Mouse (Mus musculus) layer of hippocampus, adult 2 months (tissue): ENCODE measurements around the gene Cd276. TPM values are rescaled to one million over a fixed set of nuclear protein-coding genes. Genes with fewer than 3 reads are reported as not detected.
"Not testable (repeated sequence)": the region's sequence is repeated elsewhere in the genome, so short reads cannot be mapped to it uniquely, and the experiment has no call there.

Experiments
- DNase-seq, 2 experiments: peaks; one replicate each; pipeline ENCODE4 v3.0.0; 2022; ENCODE audit warnings: low spot score in 2 of 2
- H3K27ac ChIP-seq: fragments of 200-600 bp; 2 replicates; pipeline ENCODE4 v1.8.1; 2022
- H3K4me3 ChIP-seq: fragments of 200-600 bp; 2 replicates; pipeline ENCODE4 v1.8.1; 2022; ENCODE audit warnings: mild to moderate bottlenecking
- CTCF ChIP-seq: fragments of 200-600 bp; conservative IDR thresholded peaks from 2 replicates; pipeline ENCODE4 v1.8.1; 2022; ENCODE audit warnings: antibody characterized with exemption, mild to moderate bottlenecking, moderate library complexity
- long read RNA-seq, 2 experiments: library from polyadenylated mRNA; stranded (forward); transcript quantifications; one replicate each; pipeline ENCODE4 v2.0.0; 2021; ENCODE audit warnings: borderline mapping rate in 2 of 2
- total RNA-seq, 2 experiments: library from RNA; stranded (reverse); gene quantifications; 2 replicates each; pipeline ENCODE4 v1.2.3; 2021

Cd276 gene
- 1 to 10 TPM; 7.4 to 8.2 TPM for total RNA-seq
- long read RNA-seq, experiment 1, partial matches to known transcripts, result 0 of 4 reads
- long read RNA-seq, experiment 1, other reads (novel, unspliced or antisense), result 1 of 4 reads
- long read RNA-seq, experiment 2, transcript Cd276-202 (8 exons, 3,603 nt), result major isoform, 5 of 11 reads
- long read RNA-seq, experiment 2, partial matches to known transcripts, result 1 of 11 reads
- long read RNA-seq, experiment 2, other reads (novel, unspliced or antisense), result 5 of 11 reads

DNA sequence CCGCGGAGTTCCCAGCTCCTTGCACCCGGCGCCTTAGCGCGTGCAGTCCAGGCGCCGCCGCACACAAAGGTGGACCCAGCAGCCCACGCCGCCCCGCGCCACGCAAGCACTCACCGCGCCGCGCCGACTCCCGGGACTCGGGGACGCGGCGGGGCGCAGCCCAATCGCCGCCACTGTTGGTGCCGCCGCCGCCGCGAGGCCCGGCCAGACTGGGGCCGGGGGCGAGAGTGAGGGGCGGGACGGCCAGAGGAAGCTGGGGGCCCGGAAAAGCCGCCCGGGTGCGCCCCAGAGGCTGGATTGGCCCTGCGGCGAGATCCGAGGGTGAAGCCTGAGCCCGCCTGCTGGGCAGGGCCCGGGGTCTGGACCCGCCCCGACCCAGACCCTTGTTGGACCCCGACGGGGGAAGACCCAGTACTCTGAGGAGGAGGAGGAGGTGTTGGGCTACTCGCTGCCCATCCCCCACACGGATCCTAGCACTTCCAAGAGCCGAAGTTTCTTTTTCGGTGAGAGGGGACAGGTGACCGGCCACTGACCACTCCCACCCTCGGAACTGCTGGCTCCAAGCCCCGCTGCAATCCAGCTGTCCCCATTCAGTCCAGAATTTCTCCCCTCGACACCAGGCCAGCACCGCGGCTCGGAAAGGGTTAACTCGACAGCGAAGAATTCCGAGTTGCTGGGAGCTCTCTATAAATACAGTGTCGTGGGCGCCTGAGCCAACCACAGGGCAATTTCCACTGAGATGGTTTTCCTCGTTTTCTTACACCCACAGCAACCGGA lies at the start of gene Cd276:
TSS of gene Cd276 (minus strand) at position 530 of the 777 bp plus-strand sequence.
- DNase-seq, result peak; percentile 56 to 67
- H3K4me3 ChIP-seq, result peak within 1 kb of the TSS; percentile 96
- TF ChIP-seq CTCF, result peak; percentile 15; the same call in 1 of the 2 replicates
- peak within 1 kb of the TSS; percentile 99 for H3K27ac ChIP-seq

DNA sequence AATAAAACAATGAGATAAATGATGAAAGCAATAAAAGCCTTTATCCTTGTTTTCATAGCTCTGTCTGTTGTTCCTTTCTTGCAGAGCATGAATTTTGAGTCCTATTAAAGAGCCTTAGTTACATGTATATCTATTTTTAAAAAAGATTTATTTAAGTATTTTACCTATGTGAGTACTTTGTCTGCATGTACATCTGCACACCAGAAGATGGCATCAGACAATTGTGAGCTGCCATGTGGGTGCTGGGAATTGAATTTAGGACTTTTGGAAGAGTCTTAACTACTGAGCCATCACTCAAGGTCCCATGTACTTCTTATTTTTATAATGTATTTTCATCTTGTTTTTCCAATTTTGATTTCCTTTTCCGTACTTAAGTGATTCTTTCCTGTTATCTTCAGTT lies 40.1 kb upstream of the Cd276 start:
- TF ChIP-seq CTCF, result peak; percentile 65

DNA sequence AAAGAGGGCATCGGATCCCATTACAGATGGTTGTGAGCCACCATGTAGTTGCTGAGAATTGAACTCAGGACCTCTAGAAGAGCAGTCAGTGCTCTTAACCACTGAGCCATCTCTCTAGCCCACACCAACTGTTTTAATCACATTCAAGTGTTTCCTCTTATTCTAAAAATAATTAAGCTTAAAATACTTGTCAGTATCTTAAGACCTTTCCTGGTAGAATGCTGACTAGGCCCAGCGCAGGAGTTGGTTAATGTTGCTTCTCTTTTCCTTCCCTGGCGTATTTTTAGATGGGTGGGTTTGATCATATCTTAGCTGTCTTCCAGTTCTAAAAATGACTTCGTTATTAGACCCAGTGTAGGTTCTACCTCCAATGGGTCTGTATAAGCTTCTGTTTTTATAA lies 33.4 kb upstream of the Cd276 start:
- no peak for DNase-seq
- H3K27ac ChIP-seq, result no peak overlapping the region
- H3K4me3 ChIP-seq, result no peak overlapping the region
- TF ChIP-seq CTCF, result no peak

More for the DNA sequence above, 40.1 kb upstream of the Cd276 start:
- Histone ChIP-seq H3K4me3 (no peak overlapping the region), H3K27ac (no peak overlapping the region)
- DNase-seq, result no peak

DNA sequence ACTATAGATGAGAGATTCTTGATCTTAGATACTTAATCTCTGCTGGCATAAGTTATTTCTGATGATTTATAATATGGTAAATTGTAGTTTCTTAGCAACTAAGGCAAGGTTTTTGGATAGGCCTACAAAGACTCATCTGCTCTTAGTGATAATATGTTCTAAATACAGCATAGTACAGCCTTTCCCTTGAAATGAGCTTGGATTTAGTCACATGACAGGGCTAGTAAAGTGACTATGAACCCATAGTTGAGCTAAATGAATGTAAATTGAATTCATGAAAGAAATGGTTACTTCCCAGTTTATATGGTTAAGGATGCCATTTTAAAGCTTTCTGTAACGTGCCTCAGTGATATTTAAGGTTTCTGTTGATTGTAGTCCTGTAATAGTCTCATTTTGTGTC lies 29.1 kb upstream of the Cd276 start:
- Histone ChIP-seq H3K4me3 (peak overlapping the region; percentile 95), H3K27ac (no peak overlapping the region)
- DNase-seq, result no peak
- TF ChIP-seq CTCF, result no peak

DNA sequence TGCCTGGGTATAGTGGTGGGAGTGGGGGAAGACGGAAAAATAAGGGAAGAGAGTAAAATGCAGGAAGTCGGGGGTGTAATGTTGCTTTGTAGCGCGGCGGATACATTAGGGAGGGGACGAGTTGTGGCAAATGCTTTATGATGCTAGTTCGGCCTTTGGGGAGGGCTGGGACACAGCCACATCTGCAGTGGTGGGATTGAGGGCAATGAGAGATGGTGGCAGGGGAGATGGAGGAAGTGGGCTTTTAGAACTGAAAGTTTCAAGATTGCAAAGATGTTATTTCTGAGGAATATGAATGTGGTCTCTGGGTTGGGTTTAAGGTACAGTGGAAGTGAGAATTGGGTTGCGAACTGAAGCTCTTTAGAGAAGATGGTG lies 28.0 kb upstream of the Cd276 start:
- Histone ChIP-seq H3K27ac (peak overlapping the region; percentile 99), H3K4me3 (peak overlapping the region; percentile 95)
- no peak for DNase-seq
- TF ChIP-seq CTCF, result no peak

DNA sequence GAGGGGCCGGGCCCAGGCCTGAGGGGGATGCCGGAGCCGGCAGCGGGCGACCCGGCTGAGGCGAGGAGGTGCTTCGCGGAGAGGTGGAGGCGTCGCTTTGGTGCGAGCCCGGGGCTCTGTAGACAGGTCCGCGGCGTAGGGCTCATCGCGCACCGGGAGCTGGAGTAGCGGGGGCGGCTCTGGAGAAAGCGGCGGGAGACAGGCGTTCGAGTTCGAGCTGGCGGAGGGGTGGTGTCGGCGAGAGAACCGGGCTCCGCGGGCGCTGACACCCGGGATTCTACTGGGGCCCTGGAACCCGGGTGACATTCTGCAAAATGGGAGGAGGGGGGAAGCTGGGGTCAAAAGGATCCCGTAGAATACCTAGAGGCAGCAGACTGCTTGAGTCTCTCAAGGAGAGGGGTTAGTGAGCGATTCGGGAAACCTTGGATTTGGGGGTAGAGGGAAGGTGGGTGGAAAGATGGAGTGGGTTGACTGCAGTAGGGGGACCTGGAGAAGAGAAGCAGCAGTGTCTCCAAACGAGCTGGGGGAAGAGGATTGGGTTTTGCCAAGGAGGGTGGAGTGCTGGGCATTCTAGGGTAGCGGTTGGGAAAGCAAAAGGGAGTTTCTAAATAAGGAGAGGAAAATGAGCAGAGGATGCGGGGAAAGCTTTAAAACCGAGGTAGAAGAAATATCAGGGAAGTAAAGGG lies 27.5 kb upstream of the Cd276 start:
- peak; percentile 26 to 58 for DNase-seq
- H3K27ac ChIP-seq, result peak overlapping the region; percentile 99
- H3K4me3 ChIP-seq, result peak overlapping the region; percentile 95
- no peak for TF ChIP-seq CTCF

DNA sequence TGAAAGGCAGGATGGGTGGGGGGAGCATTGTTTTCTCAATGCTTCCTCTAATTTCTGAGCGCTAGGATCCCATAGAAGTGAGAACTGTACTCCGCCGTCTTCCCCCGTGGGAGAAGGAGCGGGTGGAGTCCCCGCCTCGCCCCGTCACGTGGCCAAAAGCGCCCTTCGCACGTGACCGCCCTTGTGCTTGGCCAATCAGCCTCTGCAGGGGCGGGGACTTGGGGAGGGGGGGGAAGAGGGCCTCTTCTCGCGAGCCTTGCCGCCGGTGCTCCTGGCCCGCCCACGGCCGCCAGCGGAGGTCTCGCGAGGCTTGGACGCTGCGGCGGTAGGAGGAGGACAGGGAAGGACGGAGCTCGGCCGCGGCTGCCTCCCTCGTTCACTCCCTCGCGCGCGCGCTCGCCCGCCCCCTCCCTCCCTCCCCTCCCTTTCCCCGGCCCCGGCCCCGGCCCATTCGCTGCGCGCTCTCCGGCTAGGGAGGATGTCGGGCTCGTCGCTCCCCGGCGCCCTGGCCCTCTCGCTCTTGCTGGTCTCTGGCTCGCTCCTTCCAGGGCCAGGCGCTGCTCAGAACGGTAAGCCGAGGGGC lies 26.8 kb upstream of the Cd276 start, which contains the start of gene Nptn:
TSS of gene Nptn (plus strand) at position 283 of the 583 bp plus-strand sequence.
- Histone ChIP-seq H3K4me3 (peak within 1 kb of the TSS; percentile 95), H3K27ac (peak within 1 kb of the TSS; percentile 99)
- TF ChIP-seq CTCF, result no peak
- DNase-seq, result peak; percentile 96 to 98

DNA sequence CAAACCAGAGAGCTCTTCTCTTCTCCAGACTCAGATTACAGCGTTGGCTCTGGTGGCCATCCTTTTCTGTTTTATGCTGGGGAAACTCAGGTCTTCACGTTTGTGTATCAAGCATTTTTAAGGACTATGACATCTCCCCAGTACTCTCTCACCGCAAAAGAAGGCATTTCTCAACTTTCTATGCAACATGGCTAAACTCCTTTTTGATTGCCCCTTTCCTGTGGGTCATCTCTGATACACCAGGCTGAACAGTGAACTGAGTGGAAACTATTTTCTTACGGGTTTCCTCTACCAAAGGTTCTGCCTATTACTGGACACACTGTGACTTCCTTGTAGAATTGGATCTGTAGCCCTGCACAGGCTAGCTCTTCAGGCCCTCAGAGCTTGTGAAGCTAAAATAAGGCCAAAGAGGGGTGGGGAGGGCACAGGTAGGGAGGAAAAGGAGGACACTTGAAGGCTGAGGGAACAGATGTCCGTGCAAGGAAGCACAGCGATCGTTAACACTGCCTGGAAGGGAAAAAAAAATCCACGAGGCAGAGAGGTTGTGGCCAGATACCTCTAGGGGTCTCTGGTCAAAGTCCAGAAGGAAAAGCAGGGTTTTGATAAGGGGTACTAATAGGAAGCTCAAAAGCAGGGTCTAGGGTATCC lies 26.2 kb upstream of the Cd276 start:
- peak overlapping the region; percentile 64 for H3K4me3 ChIP-seq
- DNase-seq, result no peak
- H3K27ac ChIP-seq, result peak overlapping the region; percentile 96
- no peak for TF ChIP-seq CTCF

DNA sequence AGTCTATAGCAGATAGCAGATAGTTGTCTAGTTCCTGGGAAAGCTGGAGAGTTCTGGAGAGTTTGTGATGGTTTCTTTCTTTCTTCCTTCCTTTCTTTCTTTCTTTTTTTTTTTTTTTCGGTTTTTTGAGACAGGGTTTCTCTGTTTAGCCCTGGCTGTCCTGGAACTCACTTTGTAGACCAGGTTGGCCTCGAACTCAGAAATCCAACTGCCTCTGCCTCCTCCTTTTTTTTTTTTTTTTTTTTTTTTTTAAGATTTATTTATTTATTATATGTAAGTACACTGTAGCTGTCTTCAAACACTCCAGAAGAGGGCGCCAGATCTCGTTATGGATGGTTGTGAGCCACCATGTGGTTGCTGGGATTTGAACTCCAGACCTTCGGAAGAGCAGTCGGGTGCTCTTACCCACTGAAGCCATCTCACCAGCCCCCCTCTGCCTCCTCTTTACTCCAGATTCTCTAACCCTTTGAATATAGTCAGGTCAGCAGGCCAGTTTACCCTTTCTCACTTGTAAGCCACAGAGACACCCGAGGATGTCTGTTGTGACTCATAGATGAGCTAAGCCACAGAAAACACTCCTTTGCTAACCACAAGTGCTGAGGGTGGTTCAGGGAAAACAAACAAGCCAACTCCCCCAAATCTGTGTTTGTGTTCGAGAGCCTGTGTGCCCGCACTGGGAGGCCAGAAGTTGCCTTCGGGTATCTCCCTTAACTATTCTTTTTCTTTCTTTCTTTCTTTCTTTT lies 25.4 kb upstream of the Cd276 start:
- not testable (repeated sequence) for H3K4me3 ChIP-seq, DNase-seq, H3K27ac ChIP-seq
- TF ChIP-seq CTCF, result peak; percentile 35

DNA sequence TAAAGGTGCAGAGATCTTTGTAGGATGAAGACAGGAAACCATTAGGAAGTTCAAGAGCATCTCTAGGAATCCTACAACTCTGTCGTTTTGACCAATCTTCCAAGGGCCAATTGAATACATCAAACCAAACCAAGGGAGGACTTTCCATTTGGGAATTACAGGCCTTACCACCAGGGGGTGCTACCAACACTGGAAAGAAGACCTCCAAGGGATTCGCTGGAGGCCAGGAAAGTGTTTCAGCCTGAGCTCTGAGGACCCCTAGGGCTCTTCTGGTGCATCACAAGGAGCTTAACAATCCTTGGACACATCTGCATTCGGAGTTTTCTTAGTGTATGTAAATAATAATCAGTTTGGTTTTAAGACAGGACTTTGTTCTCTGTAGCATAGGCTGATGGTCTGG lies 23.4 kb upstream of the Cd276 start:
- no peak overlapping the region for H3K4me3 ChIP-seq
- DNase-seq, result peak; percentile 88 to 93
- peak; percentile 98 for TF ChIP-seq CTCF
- no peak overlapping the region for H3K27ac ChIP-seq

DNA sequence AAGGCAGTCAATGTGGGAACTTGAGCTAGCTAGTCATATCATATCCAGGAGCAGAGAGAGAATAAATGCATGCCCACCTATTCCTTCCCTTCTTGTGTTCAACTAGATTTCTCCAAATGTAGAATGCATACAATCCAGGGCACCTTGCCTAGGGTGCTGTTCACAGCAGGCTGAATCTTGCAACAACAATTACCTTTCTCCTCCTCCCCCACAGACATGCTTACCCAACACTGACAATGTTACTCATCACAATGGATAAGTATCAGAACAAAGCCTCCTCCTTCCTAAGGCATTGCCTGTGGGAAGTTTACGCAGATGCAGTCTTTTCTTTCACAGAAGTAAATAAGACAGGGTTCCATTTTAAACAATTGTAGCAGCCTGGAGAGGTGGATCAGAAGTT lies 15.8 kb upstream of the Cd276 start:
- Histone ChIP-seq H3K4me3 (no peak overlapping the region), H3K27ac (0 out of 2 replicates have a peak overlapping the region, but pooled peaks have one; percentile 14)
- no peak for DNase-seq
- no peak for TF ChIP-seq CTCF

DNA sequence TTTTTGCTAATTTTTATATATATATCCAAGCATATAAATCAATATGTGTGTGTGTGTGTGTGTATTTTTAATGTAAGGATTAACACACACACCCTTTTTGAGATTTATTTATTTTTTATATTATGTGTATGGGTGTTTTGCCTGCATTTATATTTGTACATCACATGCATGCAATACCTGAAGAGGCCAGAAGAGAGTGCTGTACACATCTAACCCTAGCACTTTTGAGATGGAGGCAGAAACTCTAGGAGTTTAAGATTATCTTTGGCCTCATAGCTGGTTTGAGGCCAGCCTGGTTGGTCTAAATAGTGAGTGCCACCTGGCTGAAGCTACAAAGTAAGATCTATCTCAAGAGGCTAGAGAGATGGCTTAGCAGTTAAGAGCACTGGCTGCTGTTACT lies 12.4 kb upstream of the Cd276 start:
- no peak overlapping the region for H3K4me3 ChIP-seq
- peak; percentile 72 for TF ChIP-seq CTCF
- H3K27ac ChIP-seq, result no peak overlapping the region
- DNase-seq, result no peak

DNA sequence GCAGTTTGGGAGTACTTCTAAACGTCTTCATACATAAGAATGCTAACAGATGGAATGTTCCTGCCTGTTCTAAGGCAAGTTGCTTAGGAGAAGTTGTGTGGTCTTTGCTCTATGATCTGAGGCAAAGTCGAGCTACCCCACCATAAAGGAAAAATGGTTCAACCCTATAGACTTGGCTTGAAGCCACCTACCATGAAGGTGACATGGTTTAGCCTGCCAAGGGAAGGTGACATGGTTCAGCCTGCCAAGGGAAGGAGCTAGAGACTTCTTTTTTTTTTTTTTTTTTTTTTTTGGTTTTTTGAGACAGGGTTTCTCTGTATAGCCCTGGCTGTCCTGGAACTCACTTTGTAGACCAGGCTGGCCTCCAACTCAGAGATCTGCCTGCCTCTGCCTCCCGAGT lies 10.7 kb upstream of the Cd276 start:
- H3K27ac ChIP-seq, result not testable (repeated sequence)

More for the DNA sequence above, 10.7 kb upstream of the Cd276 start:
- not testable (repeated sequence) for DNase-seq, H3K4me3 ChIP-seq
